Mouse (Mus musculus) bone marrow macrophage, adult 2 months (primary cell): ENCODE results near the gene Paox.

Experiments
- CTCF ChIP-seq: IDR thresholded peaks from 2 replicates; pipeline ENCODE4 v1.5.1; 2012; ENCODE audit warnings: low read depth, mild to moderate bottlenecking, low read length, moderate library complexity
- POLR2A ChIP-seq: IDR thresholded peaks from 2 replicates; pipeline ENCODE4 v1.6.1; 2012; ENCODE audit warnings: mild to moderate bottlenecking, low read depth, low read length, borderline replicate concordance

DNA sequence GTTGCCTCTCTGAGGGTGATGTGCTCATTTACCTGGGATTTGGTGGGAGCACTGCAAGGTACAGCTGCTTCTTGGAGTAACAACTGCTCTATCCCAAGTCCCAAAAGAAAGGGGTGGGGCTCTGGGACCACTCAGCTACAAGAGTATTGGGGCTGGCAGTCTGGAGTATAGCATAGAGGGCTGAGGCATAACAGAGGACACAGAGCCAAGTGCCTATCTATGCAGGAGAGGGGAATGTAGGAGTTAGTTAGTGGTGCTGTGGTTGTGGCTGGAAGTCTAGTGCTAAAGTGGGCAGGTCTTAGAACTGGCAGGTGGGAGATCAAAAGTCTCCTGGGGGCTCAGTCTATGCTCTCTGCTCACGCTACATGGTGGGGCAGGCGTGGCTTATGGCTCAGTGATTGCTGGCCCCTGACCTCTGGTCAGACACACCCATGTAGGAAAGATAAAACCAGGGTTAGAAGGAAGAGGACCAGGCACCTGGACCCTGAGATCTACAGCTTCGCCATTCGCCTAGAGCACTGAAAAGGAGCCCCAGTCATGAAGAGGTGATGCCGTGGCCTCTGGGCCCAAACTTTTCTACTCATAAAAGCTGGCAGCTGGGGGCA, 22.6 kb upstream of the Paox start, which contains the start of gene Prap1:
- TF ChIP-seq POLR2A (no peak), CTCF (no peak)
